ENCODE assay signal across 8 mouse cellular contexts in the genomic region with DNA sequence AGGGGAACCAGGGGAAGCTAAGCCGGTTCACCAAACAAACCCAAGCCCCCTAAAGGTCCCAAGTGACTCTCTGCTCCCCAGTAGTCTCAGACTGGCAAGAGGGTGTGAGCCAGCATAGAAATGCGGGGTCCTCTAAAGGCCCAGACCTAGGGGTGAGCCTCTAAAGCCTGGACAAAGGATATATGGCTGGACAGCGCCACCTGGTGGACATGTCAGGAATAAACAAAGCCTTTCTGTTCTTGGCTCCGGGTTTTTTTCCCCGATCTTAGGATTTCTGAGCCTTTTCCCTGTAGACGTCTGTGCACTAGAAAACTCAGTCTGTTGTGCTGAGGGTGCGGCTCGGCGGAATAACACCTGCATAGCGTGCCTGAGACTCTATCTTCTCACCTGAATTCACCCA. TPM values are rescaled to one million over a fixed set of nuclear protein-coding genes. Genes with fewer than 3 reads are reported as not detected.
DNase-seq lines count a peak whose midpoint lies in the region; ATAC-seq lines count a peak whose summit lies in the region.

No protein-coding gene starts in this region.

- peak overlapping the region; percentile 19; the same call in 1 of the 2 replicates for H3K4me2 ChIP-seq in embryonic facial prominence, embryonic 13.5 days
- H3K4me2 ChIP-seq in heart, embryonic 15.5 days, result peak overlapping the region; percentile 38; the same call in 1 of the 2 replicates
- peak overlapping the region; percentile 38 for H3K4me2 ChIP-seq in liver, embryonic 15.5 days
- peak overlapping the region; percentile 46 for H3K4me2 ChIP-seq in neural tube, embryonic 15.5 days

- 3% methylated on average over 10 of the region's 10 CpGs for WGBS in embryonic facial prominence, embryonic 13.5 days
- 2% methylated on average over 10 of the region's 10 CpGs for WGBS in heart, embryonic 15.5 days
- WGBS in large intestine, adult 2 months, result 1% methylated on average over 10 of the region's 10 CpGs
- 2% methylated on average over 10 of the region's 10 CpGs for WGBS in liver, embryonic 15.5 days (ENCODE audit: insufficient replicate concordance)
- WGBS in neural tube, embryonic 15.5 days, result 2% methylated on average over 10 of the region's 10 CpGs

- H3K9me3 ChIP-seq in embryonic facial prominence, embryonic 13.5 days, result no peaks in the 10 kb centered on the region
- H3K9me3 ChIP-seq in heart, embryonic 15.5 days (replicated peaks), result no peaks in the 10 kb centered on the region
- no peaks in the 10 kb centered on the region for H3K9me3 ChIP-seq in liver, embryonic 15.5 days (replicated peaks)
- H3K9me3 ChIP-seq in neural tube, embryonic 15.5 days (replicated peaks), result no peaks in the 10 kb centered on the region

- H3K36me3 ChIP-seq in embryonic facial prominence, embryonic 13.5 days, result no peaks in the 10 kb centered on the region
- H3K36me3 ChIP-seq in heart, embryonic 15.5 days, result no peaks in the 10 kb centered on the region
- no peaks in the 10 kb centered on the region for H3K36me3 ChIP-seq in liver, embryonic 15.5 days (replicated peaks)
- H3K36me3 ChIP-seq in neural tube, embryonic 15.5 days, result no peaks in the 10 kb centered on the region

- no peak overlapping the region for H3K27ac ChIP-seq in embryonic facial prominence, embryonic 13.5 days
- no peak overlapping the region for H3K27ac ChIP-seq in heart, embryonic 15.5 days
- no peak overlapping the region for H3K27ac ChIP-seq in liver, embryonic 15.5 days (replicated peaks)
- no peak overlapping the region; the same call in 1 of the 2 replicates for H3K27ac ChIP-seq in neural tube, embryonic 15.5 days (replicated peaks)

- ATAC-seq in embryonic facial prominence, embryonic 13.5 days (ENCODE audit: insufficient number of reproducible peaks, insufficient read depth, low FRiP score, low TSS enrichment, low read depth), result no peak
- ATAC-seq in heart, embryonic 15.5 days (replicated peaks; ENCODE audit: insufficient number of reproducible peaks, insufficient read depth, low FRiP score, low read depth), result no peak
- no peak for ATAC-seq in liver, embryonic 15.5 days (ENCODE audit: insufficient read depth)
- no peak for ATAC-seq in neural tube, embryonic 15.5 days (ENCODE audit: low FRiP score)

- peaks cover 53% of the 10 kb centered on the region for H3K27me3 ChIP-seq in embryonic facial prominence, embryonic 13.5 days
- H3K27me3 ChIP-seq in heart, embryonic 15.5 days, result peaks cover 74% of the 10 kb centered on the region
- H3K27me3 ChIP-seq in liver, embryonic 15.5 days, result peaks cover 22% of the 10 kb centered on the region
- no peaks in the 10 kb centered on the region for H3K27me3 ChIP-seq in neural tube, embryonic 15.5 days (replicated peaks)

- no peak overlapping the region for H3K4me3 ChIP-seq in embryonic facial prominence, embryonic 13.5 days
- 0 out of 2 replicates have a peak overlapping the region, but pooled peaks have one; percentile 8 for H3K4me3 ChIP-seq in heart, embryonic 15.5 days
- no peak overlapping the region for H3K4me3 ChIP-seq in liver, embryonic 15.5 days (replicated peaks)
- H3K4me3 ChIP-seq in neural tube, embryonic 15.5 days (replicated peaks), result 0 out of 2 replicates have a peak overlapping the region, but pooled peaks have one; percentile 9

- H3K9ac ChIP-seq in embryonic facial prominence, embryonic 13.5 days, result 0 out of 2 replicates have a peak overlapping the region, but pooled peaks have one; percentile 32
- no peak overlapping the region for H3K9ac ChIP-seq in heart, embryonic 15.5 days
- H3K9ac ChIP-seq in liver, embryonic 15.5 days, result no peak overlapping the region
- 0 out of 2 replicates have a peak overlapping the region, but pooled peaks have one; percentile 14 for H3K9ac ChIP-seq in neural tube, embryonic 15.5 days (replicated peaks)

- DNase-seq in B cell, adult 2 months, result peak; percentile 71 to 72
- DNase-seq in adrenal gland, postnatal 14 days, result peak; percentile 73
- peak; percentile 45 for DNase-seq in large intestine, adult 2 months (ENCODE audit: low read depth, low spot score)
- DNase-seq in testis, postnatal 14 days (ENCODE audit: low spot score), result peak; percentile 56

- H3K4me1 ChIP-seq in embryonic facial prominence, embryonic 13.5 days, result no peaks in the 10 kb centered on the region
- H3K4me1 ChIP-seq in heart, embryonic 15.5 days (replicated peaks), result peaks cover 5% of the 10 kb centered on the region
- H3K4me1 ChIP-seq in liver, embryonic 15.5 days (replicated peaks), result no peaks in the 10 kb centered on the region; the same call in 1 of the 2 replicates
- peaks cover 23% of the 10 kb centered on the region for H3K4me1 ChIP-seq in neural tube, embryonic 15.5 days

RNA-seq across cellular contexts. Expression of a gene that starts 12.6 kb away (rescaled TPM):
- not detected in 2 replicates for total RNA-seq in adrenal gland, postnatal 14 days (2021)
- polyA plus RNA-seq in embryonic facial prominence, embryonic 13.5 days (2015; fragmentation: Nextera tagmentation; extraction: Ambion mirVana), result not detected in 2 replicates
- polyA plus RNA-seq in heart, embryonic 15.5 days (2015; fragmentation: Nextera tagmentation; extraction: Ambion mirVana), result not detected in 2 replicates
- 174 and 2,153 TPM in 2 replicates for polyA plus RNA-seq in large intestine, adult 2 months (2012; rRNA removed)
- not detected in 2 replicates for polyA plus RNA-seq in liver, embryonic 15.5 days (2015; fragmentation: Nextera tagmentation; extraction: Ambion mirVana)
- not detected in 2 replicates for polyA plus RNA-seq in neural tube, embryonic 15.5 days (2015; fragmentation: Nextera tagmentation; extraction: Ambion mirVana)

RNA-seq across cellular contexts. Expression of a gene that starts 47.3 kb away (rescaled TPM):
- 7.4 and 7.7 TPM in 2 replicates for total RNA-seq in adrenal gland, postnatal 14 days (2021)
- 54.4 and 64.8 TPM in 2 replicates for polyA plus RNA-seq in embryonic facial prominence, embryonic 13.5 days (2015; fragmentation: Nextera tagmentation; extraction: Ambion mirVana)
- polyA plus RNA-seq in heart, embryonic 15.5 days (2015; fragmentation: Nextera tagmentation; extraction: Ambion mirVana), result 11.6 and 18.0 TPM in 2 replicates
- polyA plus RNA-seq in large intestine, adult 2 months (2012; rRNA removed), result 3.5 and 5.1 TPM in 2 replicates
- 3.0 and 3.2 TPM in 2 replicates for polyA plus RNA-seq in liver, embryonic 15.5 days (2015; fragmentation: Nextera tagmentation; extraction: Ambion mirVana)
- polyA plus RNA-seq in neural tube, embryonic 15.5 days (2015; fragmentation: Nextera tagmentation; extraction: Ambion mirVana), result 8.3 and 13.3 TPM in 2 replicates

Comparison
In these comparisons a context has a peak if more than half of its experiments do, and no peak if none do; other contexts are left out.
1. H3K4me3 ChIP-seq: peak in heart, embryonic 15.5 days (single experiment) and neural tube, embryonic 15.5 days (single experiment); none in embryonic facial prominence, embryonic 13.5 days (single experiment) and liver, embryonic 15.5 days (single experiment).
2. H3K9ac ChIP-seq: peak in embryonic facial prominence, embryonic 13.5 days (single experiment) and neural tube, embryonic 15.5 days (single experiment); none in heart, embryonic 15.5 days (single experiment) and liver, embryonic 15.5 days (single experiment).
3. RNA of a gene that starts 12.6 kb away (polyA plus RNA-seq): 174 to 2,153 TPM in large intestine, adult 2 months; not detected in embryonic facial prominence, embryonic 13.5 days, not detected in heart, embryonic 15.5 days, not detected in liver, embryonic 15.5 days and not detected in neural tube, embryonic 15.5 days; every median in the first group is over 100 times any median in the second.
4. Peak in every context shown above with its lines, with median percentiles within 50 percentile points of each other: DNase-seq and H3K4me2 ChIP-seq.